Mouse (Mus musculus) olfactory bulb, adult 2 months (tissue): ENCODE results near the gene 4931428L18Rik.

Experiments
- CTCF ChIP-seq: fragments of 200-500 bp; IDR thresholded peaks from 2 replicates; pipeline ENCODE4 v1.5.1; 2012; ENCODE audit warnings: low read depth, mild to moderate bottlenecking, low read length, moderate library complexity; ENCODE audit not compliant: insufficient read depth
- POLR2A ChIP-seq: fragments of 200-500 bp; IDR thresholded peaks from 2 replicates; pipeline ENCODE4 v1.6.1; 2012; ENCODE audit warnings: mild to moderate bottlenecking, low read depth, low read length, moderate library complexity; ENCODE audit not compliant: insufficient read depth

GRCm38 (mm10) chr1:31142288-31143094 is 80.0 kb downstream of the 4931428L18Rik start:
- TF ChIP-seq CTCF (no peak), POLR2A (no peak)
